In the genomic region with DNA sequence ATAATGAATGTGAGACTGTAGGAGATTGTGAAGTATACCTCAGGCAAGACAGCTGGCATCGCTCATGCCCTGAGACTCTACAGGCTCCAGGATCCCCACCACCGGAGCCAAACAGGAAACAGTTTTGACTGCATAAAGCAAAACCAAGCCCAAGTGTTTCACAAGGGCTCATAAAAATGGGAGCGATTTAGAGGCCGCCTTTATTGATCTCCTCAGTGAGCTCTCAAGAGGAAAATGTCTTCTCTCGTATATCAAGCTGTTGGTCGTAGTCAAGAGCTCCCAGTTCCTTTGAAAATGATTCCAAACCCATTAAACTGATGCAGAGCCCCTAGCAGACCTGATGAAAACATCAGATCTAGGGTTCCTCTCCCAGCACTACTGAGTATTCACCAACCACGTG, we compare ENCODE assay signal across 33 mouse cellular contexts.
DNase-seq lines count a peak whose midpoint lies in the region; ATAC-seq lines count a peak whose summit lies in the region.
"Had no signal": no experiment of that assay in that cellular context is flagged by ENCODE, and none has a peak within 500 bp of the region (broad histone marks: within the 10 kb centered on the region; RNA-seq: fewer than 3 reads in every experiment).

No protein-coding gene starts in this region.

- peaks cover 34% of the 10 kb centered on the region for H3K4me1 ChIP-seq in embryonic facial prominence, embryonic 13.5 days
- peaks cover 37% of the 10 kb centered on the region for H3K4me1 ChIP-seq in embryonic facial prominence, embryonic 10.5 days
- peaks cover 42% of the 10 kb centered on the region for H3K4me1 ChIP-seq in kidney, embryonic 16.5 days (ENCODE audit: insufficient read depth, low read length)

- WGBS in embryonic facial prominence, embryonic 13.5 days: 70% methylated on average over 7 of the region's 7 CpGs
- WGBS in embryonic facial prominence, embryonic 10.5 days: 82% methylated on average over 7 of the region's 7 CpGs
- 19% methylated on average over 7 of the region's 7 CpGs for WGBS in kidney, embryonic 16.5 days

- ATAC-seq in embryonic facial prominence, embryonic 13.5 days (ENCODE audit: insufficient number of reproducible peaks, insufficient read depth, low FRiP score, low TSS enrichment, low read depth): no peak
- 0 out of 2 replicates have a peak, but pooled peaks have one; percentile 12 for ATAC-seq in kidney, embryonic 16.5 days (ENCODE audit: low FRiP score, low TSS enrichment)
- ATAC-seq: forebrain, embryonic 16.5 days; hindbrain, postnatal 0 days; intestine, embryonic 15.5 days; midbrain, embryonic 16.5 days had no signal

- H3K27ac ChIP-seq in embryonic facial prominence, embryonic 13.5 days: peak overlapping the region; percentile 8; the same call in 1 of the 2 replicates
- H3K27ac ChIP-seq in embryonic facial prominence, embryonic 10.5 days (replicated peaks): no peak overlapping the region
- peak overlapping the region; percentile 67 for H3K27ac ChIP-seq in kidney, embryonic 16.5 days (ENCODE audit: low read length)
- H3K27ac ChIP-seq: heart, embryonic 10.5 days; heart, embryonic 15.5 days; hindbrain, embryonic 12.5 days; hindbrain, postnatal 0 days; intestine, embryonic 15.5 days; lung, embryonic 15.5 days; stomach, postnatal 0 days had no signal

- H3K9me3 ChIP-seq in embryonic facial prominence, embryonic 13.5 days: no peaks in the 10 kb centered on the region
- H3K9me3 ChIP-seq in embryonic facial prominence, embryonic 10.5 days: no peaks in the 10 kb centered on the region
- H3K9me3 ChIP-seq in kidney, embryonic 16.5 days (ENCODE audit: low read length): no peaks in the 10 kb centered on the region
- H3K9me3 ChIP-seq: G1E; heart, embryonic 10.5 days; heart, embryonic 15.5 days; hindbrain, embryonic 12.5 days; intestine, embryonic 15.5 days; lung, embryonic 15.5 days had no signal

- no peaks in the 10 kb centered on the region for H3K27me3 ChIP-seq in embryonic facial prominence, embryonic 13.5 days
- no peaks in the 10 kb centered on the region for H3K27me3 ChIP-seq in embryonic facial prominence, embryonic 10.5 days (replicated peaks; ENCODE audit: low read depth, poor library complexity, severe bottlenecking)
- H3K27me3 ChIP-seq in kidney, embryonic 16.5 days (ENCODE audit: insufficient read depth, low read length): no peaks in the 10 kb centered on the region
- H3K27me3 ChIP-seq: heart, embryonic 15.5 days; hindbrain, embryonic 12.5 days; intestine, embryonic 15.5 days; lung, embryonic 15.5 days had no signal

- H3K36me3 ChIP-seq in embryonic facial prominence, embryonic 13.5 days: no peaks in the 10 kb centered on the region
- no peaks in the 10 kb centered on the region for H3K36me3 ChIP-seq in embryonic facial prominence, embryonic 10.5 days (replicated peaks)
- no peaks in the 10 kb centered on the region for H3K36me3 ChIP-seq in kidney, embryonic 16.5 days (ENCODE audit: insufficient read depth, low read length)
- H3K36me3 ChIP-seq: G1E; heart, embryonic 10.5 days; heart, embryonic 15.5 days; hindbrain, embryonic 12.5 days; intestine, embryonic 15.5 days; lung, embryonic 15.5 days had no signal

- H3K4me3 ChIP-seq in embryonic facial prominence, embryonic 13.5 days: no peak overlapping the region
- H3K4me3 ChIP-seq in embryonic facial prominence, embryonic 10.5 days: no peak overlapping the region
- no peak overlapping the region for H3K4me3 ChIP-seq in kidney, embryonic 16.5 days (ENCODE audit: low read length)
- H3K4me3 ChIP-seq: erythroblast, embryonic 14.5 days; heart, embryonic 10.5 days; heart, embryonic 15.5 days; hindbrain, embryonic 12.5 days; intestine, embryonic 15.5 days; lung, embryonic 15.5 days had no signal

- H3K9ac ChIP-seq in embryonic facial prominence, embryonic 13.5 days: no peak overlapping the region
- no peak overlapping the region for H3K9ac ChIP-seq in kidney, embryonic 16.5 days (replicated peaks; ENCODE audit: low read length)
- H3K9ac ChIP-seq: heart, embryonic 15.5 days; hindbrain, embryonic 12.5 days; intestine, embryonic 15.5 days; lung, embryonic 15.5 days had no signal

- DNase-seq in embryonic facial prominence, embryonic 10.5 days (ENCODE audit: low spot score): no peak
- no peak for DNase-seq in kidney, adult 9 months
- DNase-seq in urinary bladder, postnatal 14 days (ENCODE audit: low spot score): peak; percentile 29
- no peak for DNase-seq in urinary bladder, postnatal 36 days (ENCODE audit: low spot score in 2 of 2)
- DNase-seq in c-Kit-positive CD71-positive TER-119-positive erythroid progenitor cells, embryonic 14.5 days (ENCODE audit: low spot score): no peak
- DNase-seq in ovary, adult 18-20 months (ENCODE audit: low spot score): no peak
- DNase-seq: adrenal gland, adult 8-10 months; cerebellum, adult 11 months; cerebellum, adult 9-10 months; cerebellum, postnatal 36 days; gastrocnemius, postnatal 25 days; heart, adult 11 months; heart, postnatal 36 days; lung, postnatal 36 days; right cerebral cortex, adult 18-20 months; right cerebral cortex, postnatal 4 days; thymus, adult 18-20 months; thymus, postnatal 25 days had no signal

- no peak overlapping the region for H3K4me2 ChIP-seq in embryonic facial prominence, embryonic 13.5 days
- no peak overlapping the region for H3K4me2 ChIP-seq in kidney, embryonic 16.5 days (replicated peaks; ENCODE audit: low read depth, low read length)
- H3K4me2 ChIP-seq: heart, embryonic 15.5 days; hindbrain, embryonic 12.5 days; intestine, embryonic 15.5 days; liver, embryonic 11.5 days; lung, embryonic 15.5 days; midbrain, embryonic 11.5 days had no signal
